Mouse (Mus musculus) kidney, adult 8-10 months (tissue): Measurements from ENCODE around the gene Pde4c.

ENCODE experiments used
- DNase-seq, 2 experiments: peaks; one replicate each; pipeline ENCODE4 v3.0.0; 2022

Pde4c gene

DNA sequence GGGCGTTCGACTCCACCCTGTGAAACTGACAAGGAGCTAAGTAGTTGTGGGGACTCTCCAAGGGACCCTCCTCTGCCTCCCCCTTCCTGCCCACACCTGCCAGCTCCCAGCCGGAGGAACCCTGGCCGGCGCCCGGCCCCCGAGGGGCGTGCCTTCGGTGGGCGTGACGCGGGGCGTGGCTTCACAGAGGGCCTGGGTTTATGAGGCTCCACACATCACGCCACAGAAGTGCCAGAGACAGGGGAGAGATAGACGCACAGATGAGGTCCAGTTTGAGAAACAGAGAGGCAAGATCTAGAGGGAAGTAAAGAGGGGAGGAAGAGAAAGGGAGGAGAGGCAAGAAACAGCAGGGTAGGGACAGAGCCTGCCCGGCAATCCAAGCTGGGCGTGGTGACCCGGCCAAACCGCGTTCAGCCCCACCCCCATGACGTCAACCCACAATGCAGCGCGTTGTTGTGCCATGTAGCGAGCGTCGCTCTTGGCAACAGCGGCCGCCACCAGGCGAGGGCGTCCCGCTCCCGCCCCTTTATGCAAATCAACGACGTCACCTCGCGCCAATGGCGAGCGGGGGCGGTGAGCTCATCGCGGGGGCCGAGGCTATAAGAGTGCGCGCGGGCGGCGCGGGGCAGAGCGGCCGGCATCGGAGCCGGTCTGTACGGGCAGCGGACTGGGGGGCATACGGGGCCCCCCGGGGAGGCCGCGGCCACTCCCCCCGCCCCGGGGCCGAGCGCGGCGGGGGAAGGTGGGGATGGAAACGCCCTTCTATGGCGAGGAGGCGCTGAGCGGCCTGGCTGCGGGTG lies 25.0 kb upstream of the Pde4c start, which contains the start of gene Jund:
Gene Jund (plus strand): TSS at position 640 of the 800 bp plus-strand sequence.
- DNase-seq: peak; percentile 98 to 99

- DNase-seq: peak in 1 of 2 experiments; percentile 62
These were observed 24.2 kb upstream of the Pde4c start for GRCm38 (mm10) chr8:70699116-70699833.

- peak; percentile 76 to 77 for DNase-seq
These were observed 23.5 kb upstream of the Pde4c start for GRCm38 (mm10) chr8:70699834-70700554.

GRCm38 (mm10) chr8:70700555-70700922 lies 23.0 kb upstream of the Pde4c start:
- DNase-seq: peak; percentile 92 to 93

- DNase-seq: no peak
These were observed 22.2 kb upstream of the Pde4c start for GRCm38 (mm10) chr8:70701048-70701981.

GRCm38 (mm10) chr8:70701982-70702841 lies 21.3 kb upstream of the Pde4c start:
- DNase-seq: no peak

- DNase-seq: no peak
These were observed 20.7 kb upstream of the Pde4c start for GRCm38 (mm10) chr8:70702842-70703182.

DNA sequence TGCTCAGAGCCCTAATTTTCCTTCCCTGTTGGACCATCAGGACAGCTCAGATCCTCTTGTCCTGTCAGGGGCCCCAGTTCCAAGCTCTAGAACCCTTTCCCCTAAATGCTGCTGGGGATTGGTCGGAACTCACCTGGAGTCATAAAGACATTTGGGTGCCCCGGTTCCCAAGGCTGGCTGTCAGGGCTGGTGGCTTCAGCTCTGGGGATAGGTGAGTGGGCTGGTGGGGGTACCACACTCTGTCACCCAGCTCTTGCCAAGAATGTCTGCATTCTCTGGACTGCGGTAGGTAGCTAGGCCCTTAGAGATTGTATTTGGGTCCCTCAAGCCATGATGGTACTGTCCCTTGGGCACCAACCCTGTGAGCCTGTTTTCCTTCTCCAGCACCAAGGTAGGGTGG lies 20.2 kb upstream of the Pde4c start, which contains the start of gene Iqcn:
Gene Iqcn (plus strand): TSS at position 171 of the 400 bp plus-strand sequence.
- no peak for DNase-seq

GRCm38 (mm10) chr8:70708281-70708680 lies 15.2 kb upstream of the Pde4c start:
- no peak for DNase-seq

DNA sequence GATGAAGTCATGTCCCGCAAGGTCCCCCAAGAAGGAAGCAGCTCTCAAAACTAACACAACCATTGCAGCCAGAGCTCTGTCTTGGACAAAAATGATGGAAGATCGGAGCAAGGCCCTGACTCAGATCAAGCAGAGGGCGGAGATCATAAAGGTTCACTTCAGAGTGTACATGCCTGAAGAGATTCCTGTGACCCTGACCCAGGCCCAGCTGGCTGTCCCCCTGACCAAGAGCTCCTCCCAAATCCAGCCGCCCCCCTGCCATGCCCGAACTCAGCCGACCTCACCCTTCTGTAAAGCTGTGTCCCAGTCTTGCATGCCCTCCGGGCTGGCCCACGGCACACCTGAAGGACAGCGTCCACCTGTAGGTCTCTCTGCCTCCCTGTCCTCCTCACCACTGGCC lies 13.7 kb upstream of the Pde4c start:
- DNase-seq: no peak

DNA sequence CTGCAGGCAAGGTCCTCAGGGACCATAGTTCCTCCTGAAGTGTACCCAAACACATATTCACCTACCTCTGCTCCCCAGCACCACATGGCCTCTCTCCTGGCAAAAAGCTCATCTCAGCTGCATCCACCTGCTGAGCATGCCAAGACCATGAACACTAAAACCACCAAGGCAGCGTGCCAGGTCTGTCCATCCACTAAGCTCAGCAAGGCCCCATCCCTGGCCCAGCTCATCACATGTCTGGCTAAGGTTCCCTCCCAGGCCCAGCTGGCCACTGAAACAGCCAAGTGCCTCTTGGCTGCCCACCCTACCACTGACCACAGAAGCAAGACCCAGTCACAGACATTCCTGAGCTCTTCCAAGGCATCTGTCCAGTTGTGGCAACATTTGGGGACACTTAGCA lies 13.2 kb upstream of the Pde4c start:
- no peak for DNase-seq

DNA sequence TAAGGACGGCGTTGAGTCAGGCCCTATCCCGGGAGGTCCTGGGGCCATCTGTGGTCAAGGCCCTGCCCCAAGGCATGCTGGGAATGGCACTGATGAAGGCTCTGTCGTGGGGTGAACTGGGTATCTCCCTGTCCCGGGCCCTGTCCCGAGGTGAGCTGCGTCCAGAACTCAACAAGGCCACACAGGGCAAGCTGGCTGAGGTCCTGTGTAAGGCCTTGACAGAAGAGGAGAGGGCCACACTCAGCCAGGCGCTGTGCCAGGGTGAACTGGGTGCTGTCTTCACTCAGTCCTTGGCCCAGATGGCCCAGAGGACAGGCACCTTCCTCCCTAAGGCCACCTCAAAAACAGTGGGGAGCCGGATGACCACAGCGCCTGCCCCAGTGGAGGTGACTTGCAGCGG lies 12.5 kb upstream of the Pde4c start:
- DNase-seq: no peak

- no peak for DNase-seq
These were observed 9.5 kb upstream of the Pde4c start for GRCm38 (mm10) chr8:70713991-70714390.

DNA sequence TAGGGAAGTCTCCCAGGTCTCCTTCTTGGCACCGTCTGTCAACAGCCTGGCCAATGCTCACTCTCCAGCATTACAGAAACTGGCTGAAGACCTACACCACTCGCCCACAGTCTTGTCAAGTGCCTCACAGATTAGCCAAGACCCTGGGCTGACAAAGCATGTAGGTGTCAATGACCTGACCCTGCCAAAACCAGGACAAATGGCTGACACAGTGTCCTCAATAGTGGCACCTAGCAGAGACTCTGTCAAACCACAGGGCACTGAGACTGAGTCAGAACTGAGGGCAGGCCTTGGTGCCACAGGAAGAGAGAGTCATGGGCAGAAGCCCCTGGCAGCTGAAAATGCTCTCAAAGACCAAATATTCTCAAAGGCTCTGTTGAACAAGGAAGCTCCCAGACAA lies 8.4 kb upstream of the Pde4c start:
- no peak for DNase-seq

GRCm38 (mm10) chr8:70716521-70717400 lies 6.8 kb upstream of the Pde4c start:
- no peak for DNase-seq

DNA sequence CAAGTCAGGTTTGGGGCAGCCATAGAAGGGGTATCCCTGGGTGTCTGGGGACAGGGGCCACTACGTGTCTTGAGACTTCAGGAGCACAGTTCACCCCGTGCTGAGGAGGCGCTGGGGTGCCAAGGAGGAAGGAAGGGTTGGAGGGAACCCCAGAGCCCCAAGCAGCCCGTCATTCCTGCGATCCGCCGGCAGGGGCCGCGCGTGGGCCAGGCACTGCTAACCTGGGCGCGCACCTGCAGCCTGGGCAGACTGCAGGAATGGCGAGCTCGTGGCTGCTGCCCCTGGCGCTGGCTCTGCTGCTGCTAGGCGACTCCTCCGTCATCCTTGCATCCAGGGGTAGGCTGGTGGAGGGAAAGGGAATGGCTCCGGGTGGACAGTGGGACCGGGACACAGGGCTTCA lies 5.2 kb upstream of the Pde4c start, which contains the start of gene Gm3336:
Gene Gm3336 (plus strand): TSS at position 247 of the 400 bp plus-strand sequence.
- DNase-seq: peak; percentile 63 to 74

DNA sequence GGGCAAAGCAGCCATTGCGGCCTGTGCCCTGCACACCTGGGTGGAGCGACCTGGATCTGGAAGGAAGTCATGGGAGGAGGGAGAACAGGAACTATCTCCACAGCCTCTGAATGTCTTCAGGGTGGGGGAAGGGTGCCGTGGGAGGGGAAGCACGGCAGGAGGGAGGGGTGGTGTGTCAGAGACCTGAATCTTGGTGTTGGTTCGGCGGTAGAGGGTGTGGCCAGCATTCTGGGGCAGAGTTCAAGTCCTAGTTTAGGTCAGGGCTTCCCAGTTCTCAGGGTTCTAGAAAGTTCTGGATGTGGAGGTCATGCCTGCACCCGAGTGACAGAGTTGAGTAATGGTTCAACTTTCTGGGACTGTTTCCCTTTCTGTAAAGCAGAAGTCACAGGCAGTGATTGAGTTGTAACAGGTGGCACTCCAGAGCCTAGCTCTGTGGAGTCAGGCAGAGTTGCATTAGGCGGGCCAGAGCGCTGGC lies 3.7 kb upstream of the Pde4c start:
- no peak for DNase-seq

GRCm38 (mm10) chr8:70720739-70721138 lies 2.8 kb upstream of the Pde4c start:
- DNase-seq: peak; percentile 72 to 91

GRCm38 (mm10) chr8:70721601-70722000 lies 1.9 kb upstream of the Pde4c start:
- no peak for DNase-seq

DNA sequence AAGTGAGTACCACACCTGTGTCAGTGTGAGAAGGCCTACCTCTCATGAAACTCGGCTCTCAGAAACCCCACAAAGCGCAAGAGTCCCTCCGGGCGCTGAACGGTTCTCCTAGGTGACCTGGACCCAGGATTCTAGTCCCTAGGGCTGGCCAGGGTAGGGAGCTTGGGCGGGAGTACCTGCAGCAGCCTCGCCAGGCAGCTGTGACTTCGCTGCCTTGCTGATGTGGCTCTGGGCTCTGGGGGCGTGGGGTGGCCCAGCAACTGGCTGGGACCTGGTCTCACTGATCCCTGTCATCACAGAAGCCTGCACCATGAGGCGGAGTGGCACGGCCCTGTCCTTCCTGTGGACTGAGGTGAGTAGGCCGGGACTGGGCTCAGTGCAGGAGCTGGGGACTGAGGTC lies 696 bp downstream of the Pde4c start:
- DNase-seq: no peak
